Mouse (Mus musculus): ENCODE results near the gene Rap1b.
"Not testable (repeated sequence)": the region's sequence is repeated elsewhere in the genome, so short reads cannot be mapped to it uniquely, and the experiment has no call there.

Rap1b gene

GRCm38 (mm10) chr10:117845597-117846259 lies at the start of gene Rap1b:
Gene Rap1b (minus strand): TSS chr10:117846035.
- peak; percentile 98 for DNase-seq

GRCm38 (mm10) chr10:117895186-117895585 lies 49.4 kb upstream of the Rap1b start:
- no peak for DNase-seq

GRCm38 (mm10) chr10:117894114-117895035 lies 48.5 kb upstream of the Rap1b start:
- DNase-seq, result no peak

- DNase-seq, result not testable (repeated sequence)
These were observed 47.3 kb upstream of the Rap1b start for GRCm38 (mm10) chr10:117893128-117893527.

GRCm38 (mm10) chr10:117891327-117891726 lies 45.5 kb upstream of the Rap1b start:
- DNase-seq, result no peak

- no peak for DNase-seq
These were observed 43.0 kb upstream of the Rap1b start for GRCm38 (mm10) chr10:117888822-117889221.

- DNase-seq, result no peak
These were observed 39.5 kb upstream of the Rap1b start for GRCm38 (mm10) chr10:117885358-117885757.

GRCm38 (mm10) chr10:117884760-117885159 lies 38.9 kb upstream of the Rap1b start:
- DNase-seq, result no peak

GRCm38 (mm10) chr10:117883438-117883837 lies 37.6 kb upstream of the Rap1b start:
- no peak for DNase-seq

- DNase-seq, result no peak
These were observed 32.8 kb upstream of the Rap1b start for GRCm38 (mm10) chr10:117878628-117879027.

GRCm38 (mm10) chr10:117876801-117877200 lies 31.0 kb upstream of the Rap1b start:
- DNase-seq, result no peak

- no peak for DNase-seq
These were observed 30.6 kb upstream of the Rap1b start for GRCm38 (mm10) chr10:117876400-117876799.

- DNase-seq, result peak; percentile 72
These were observed 29.1 kb upstream of the Rap1b start for GRCm38 (mm10) chr10:117874936-117875335.

GRCm38 (mm10) chr10:117873952-117874351 lies 28.1 kb upstream of the Rap1b start:
- no peak for DNase-seq

- no peak for DNase-seq
These were observed 26.6 kb upstream of the Rap1b start for GRCm38 (mm10) chr10:117872468-117872867.

GRCm38 (mm10) chr10:117867301-117867700 lies 21.5 kb upstream of the Rap1b start:
- no peak for DNase-seq

GRCm38 (mm10) chr10:117866641-117867040 lies 20.8 kb upstream of the Rap1b start:
- DNase-seq, result no peak

- no peak for DNase-seq
These were observed 18.9 kb upstream of the Rap1b start for GRCm38 (mm10) chr10:117864695-117865094.

GRCm38 (mm10) chr10:117864251-117864650 lies 18.4 kb upstream of the Rap1b start:
- no peak for DNase-seq

- DNase-seq, result no peak
These were observed 16.3 kb upstream of the Rap1b start for GRCm38 (mm10) chr10:117862014-117862580.

- DNase-seq, result no peak
These were observed 15.1 kb upstream of the Rap1b start for GRCm38 (mm10) chr10:117860958-117861357.

- DNase-seq, result no peak
These were observed 14.5 kb upstream of the Rap1b start for GRCm38 (mm10) chr10:117860361-117860760.

GRCm38 (mm10) chr10:117859800-117860199 lies 14.0 kb upstream of the Rap1b start:
- DNase-seq, result no peak

GRCm38 (mm10) chr10:117858241-117858640 lies 12.4 kb upstream of the Rap1b start:
- DNase-seq, result no peak
